Mouse (Mus musculus): ENCODE data around the gene Phactr1.

DNA sequence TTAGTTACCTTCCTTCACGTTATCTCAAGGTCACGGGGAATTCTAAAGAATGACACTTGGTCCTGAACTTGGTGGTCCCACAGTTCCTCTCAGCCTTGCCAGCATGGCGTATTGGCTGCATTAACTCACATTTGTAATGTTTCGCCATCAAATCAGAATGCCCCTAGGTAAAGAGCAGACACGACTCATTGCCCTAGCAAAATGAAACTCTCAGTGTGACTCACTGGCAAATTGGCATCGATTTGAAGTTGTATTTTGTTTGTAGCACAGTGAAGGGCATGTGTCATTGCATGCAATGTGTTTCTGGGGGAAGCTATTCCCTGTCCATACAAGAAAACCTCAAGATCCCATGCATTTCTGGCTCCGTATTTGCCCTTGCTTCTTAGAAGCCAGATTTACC lies 404.8 kb downstream of the Phactr1 start:
- TF ChIP-seq CTCF (IDR thresholded peaks at IDR 0.05; ENCODE audit: borderline replicate concordance, insufficient read depth, low read depth, low read length) (no peak), POLR2A (IDR thresholded peaks at IDR 0.05; ENCODE audit: borderline replicate concordance, insufficient read depth, low read length) (no peak)

Measured in cerebellum, adult 2 months (tissue).